Mouse (Mus musculus) forebrain, embryonic 16.5 days (tissue): ENCODE measurements around the gene Pabpn1l. TPM values are rescaled to one million over a fixed set of nuclear protein-coding genes. Genes with fewer than 3 reads are reported as not detected.
A peak's percentile ranks its signal among the peaks of the same experiment; 100 is the strongest.

Experiments
- ATAC-seq: fragments of 200-750 bp; cut with Nextera tagmentation; 2 replicates; pipeline ENCODE4 v1.8.0; 2017; ENCODE audit warnings: mild to moderate bottlenecking, moderate library complexity
- H3K27ac ChIP-seq: fragments of 300-500 bp; sonication (generic); 2 replicates; pipeline ENCODE4 v1.5.1; 2014; ENCODE audit warnings: low read length, control low read depth
- H3K27me3 ChIP-seq: fragments of 300-500 bp; sonication (generic); replicated peaks from 2 replicates; pipeline ENCODE4 v1.6.1; 2014; ENCODE audit warnings: low read length; ENCODE audit not compliant: control insufficient read depth, insufficient read depth
- H3K36me3 ChIP-seq: fragments of 300-500 bp; sonication (generic); 2 replicates; pipeline ENCODE4 v1.6.1; 2014; ENCODE audit not compliant: control insufficient read depth, insufficient read depth
- H3K4me1 ChIP-seq: fragments of 300-500 bp; sonication (generic); replicated peaks from 2 replicates; pipeline ENCODE4 v1.6.1; 2014; ENCODE audit warnings: low read length; ENCODE audit not compliant: control insufficient read depth, insufficient read depth
- H3K4me2 ChIP-seq: fragments of 300-500 bp; sonication (generic); 2 replicates; pipeline ENCODE4 v1.6.1; 2014; ENCODE audit warnings: mild to moderate bottlenecking, low read length, control low read depth
- H3K4me3 ChIP-seq: fragments of 300-500 bp; sonication (generic); replicated peaks from 2 replicates; pipeline ENCODE4 v1.5.1; 2014; ENCODE audit warnings: mild to moderate bottlenecking, low read length, control low read depth
- H3K9ac ChIP-seq: fragments of 300-500 bp; sonication (generic); replicated peaks from 2 replicates; pipeline ENCODE4 v1.6.1; 2014; ENCODE audit warnings: low read depth, low read length, control low read depth
- H3K9me3 ChIP-seq: fragments of 300-500 bp; sonication (generic); 2 replicates; pipeline ENCODE4 v1.6.1; 2016; ENCODE audit warnings: low read length; ENCODE audit not compliant: control insufficient read depth
- WGBS: fragments of 180-500 bp; shearing (Covaris S2); extraction: QIAGEN DNeasy Blood & Tissue Kit; methylation state at CpG from one replicate; pipeline ENCODE4 v1.1.7; 2014; 5-methylcytosine and 5-hydroxymethylcytosine counted together
- polyA plus RNA-seq: library from polyadenylated mRNA; unstranded; fragments of >200 nt; fragmentation: Nextera tagmentation; extraction: Ambion mirVana; gene quantifications from 2 replicates; pipeline ENCODE4 v1.2.1, GENCODE M21; 2015

The Pabpn1l gene
- polyA plus RNA-seq, 1 experiment from 2014 or later = not detected

GRCm38 (mm10) chr8:122654768-122655167, 32.2 kb upstream of the Pabpn1l start:
- WGBS = 77% methylated on average over 7 of the region's 7 CpGs
- no peak for ATAC-seq

GRCm38 (mm10) chr8:122652643-122653042, 30.1 kb upstream of the Pabpn1l start:
- Histone ChIP-seq H3K4me3 (no peak overlapping the region), H3K27ac (no peak overlapping the region), H3K9ac (no peak overlapping the region), H3K27me3 (no peaks in the 10 kb centered on the region), H3K4me1 (peaks cover 9% of the 10 kb centered on the region), H3K9me3 (no peaks in the 10 kb centered on the region), H3K36me3 (peaks cover 2% of the 10 kb centered on the region; the same call in 1 of the 2 replicates), H3K4me2 (no peak overlapping the region)
- no peak for ATAC-seq
- WGBS = 84% methylated on average over 6 of the region's 6 CpGs

More at GRCm38 (mm10) chr8:122654768-122655167, 32.2 kb upstream of the Pabpn1l start:
- H3K9ac ChIP-seq = no peak overlapping the region
- H3K4me2 ChIP-seq = no peak overlapping the region
- H3K4me3 ChIP-seq = no peak overlapping the region
- no peak overlapping the region for H3K27ac ChIP-seq
- H3K4me1 ChIP-seq = peaks cover 9% of the 10 kb centered on the region
- no peaks in the 10 kb centered on the region for H3K36me3 ChIP-seq
- no peaks in the 10 kb centered on the region for H3K9me3 ChIP-seq
- no peaks in the 10 kb centered on the region for H3K27me3 ChIP-seq

GRCm38 (mm10) chr8:122651326-122651921, 28.9 kb upstream of the Pabpn1l start:
- H3K9me3 ChIP-seq = no peaks in the 10 kb centered on the region
- no peak overlapping the region for H3K9ac ChIP-seq
- no peak overlapping the region for H3K4me2 ChIP-seq
- peaks cover 5% of the 10 kb centered on the region; the same call in 1 of the 2 replicates for H3K36me3 ChIP-seq
- 66% methylated on average over 15 of the region's 16 CpGs for WGBS
- no peak overlapping the region for H3K4me3 ChIP-seq
- H3K27me3 ChIP-seq = no peaks in the 10 kb centered on the region
- H3K4me1 ChIP-seq = peaks cover 9% of the 10 kb centered on the region
- ATAC-seq = 0 out of 2 replicates have a peak, but pooled peaks have one; percentile 10
- H3K27ac ChIP-seq = no peak overlapping the region

GRCm38 (mm10) chr8:122648192-122648970, 25.8 kb upstream of the Pabpn1l start:
- Histone ChIP-seq H3K9me3 (no peaks in the 10 kb centered on the region), H3K27ac (no peak overlapping the region), H3K4me2 (no peak overlapping the region), H3K4me1 (peaks cover 9% of the 10 kb centered on the region), H3K4me3 (no peak overlapping the region), H3K36me3 (peaks cover 5% of the 10 kb centered on the region; the same call in 1 of the 2 replicates), H3K9ac (no peak overlapping the region), H3K27me3 (no peaks in the 10 kb centered on the region)
- no peak for ATAC-seq
- 82% methylated on average over 15 of the region's 15 CpGs for WGBS

- Histone ChIP-seq H3K27me3 (no peaks in the 10 kb centered on the region), H3K36me3 (peaks cover 5% of the 10 kb centered on the region; the same call in 1 of the 2 replicates), H3K4me3 (no peak overlapping the region), H3K4me1 (peaks cover 11% of the 10 kb centered on the region), H3K9me3 (no peaks in the 10 kb centered on the region), H3K4me2 (no peak overlapping the region), H3K27ac (no peak overlapping the region), H3K9ac (no peak overlapping the region)
- WGBS = 83% methylated on average over 16 of the region's 16 CpGs
- ATAC-seq = no peak
Observed at GRCm38 (mm10) chr8:122646337-122646736, 23.8 kb upstream of the Pabpn1l start.

DNA sequence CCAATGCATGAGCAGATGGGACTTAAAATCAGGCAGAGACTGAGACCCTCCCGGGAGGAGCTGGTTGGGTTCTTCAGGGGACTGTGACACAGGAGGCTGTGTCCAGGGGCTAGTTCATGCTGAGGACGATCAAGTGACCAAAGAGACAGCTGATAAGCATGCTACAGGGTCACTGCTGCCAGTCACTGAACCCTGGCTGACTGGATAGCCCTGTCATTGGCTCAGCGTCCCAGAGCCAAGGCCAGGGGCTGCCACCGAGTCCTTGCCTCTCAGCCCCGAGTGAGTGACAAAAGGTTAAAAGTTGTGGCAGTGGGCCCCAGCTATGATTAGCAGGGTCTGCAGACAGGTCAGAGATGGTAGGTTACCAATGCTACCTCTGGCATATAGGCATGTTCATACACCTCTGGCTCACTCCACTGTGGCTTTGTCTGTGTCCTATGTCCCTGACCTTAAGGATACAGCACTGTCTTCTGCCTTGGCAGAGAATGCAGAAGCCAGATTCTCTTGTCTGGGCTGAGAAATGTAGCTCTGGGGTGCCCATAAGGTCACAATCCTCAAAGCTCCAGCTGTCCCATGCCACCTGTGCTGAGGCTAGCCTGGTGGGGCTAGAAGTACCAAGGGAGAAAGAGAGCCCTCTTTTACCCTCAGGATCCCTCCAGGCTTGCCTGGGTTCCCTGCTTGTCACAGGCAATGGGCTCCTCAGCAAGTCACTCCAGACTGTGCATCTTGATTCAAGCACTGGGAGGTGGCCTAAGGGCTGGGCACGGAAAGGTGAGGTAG, 21.8 kb upstream of the Pabpn1l start:
- no peaks in the 10 kb centered on the region for H3K27me3 ChIP-seq
- no peak overlapping the region for H3K9ac ChIP-seq
- no peak overlapping the region for H3K4me2 ChIP-seq
- 80% methylated on average over 6 of the region's 6 CpGs for WGBS
- no peak overlapping the region for H3K4me3 ChIP-seq
- H3K4me1 ChIP-seq = peaks cover 14% of the 10 kb centered on the region
- H3K27ac ChIP-seq = no peak overlapping the region
- peaks cover 5% of the 10 kb centered on the region; the same call in 1 of the 2 replicates for H3K36me3 ChIP-seq
- no peak for ATAC-seq
- no peaks in the 10 kb centered on the region for H3K9me3 ChIP-seq

DNA sequence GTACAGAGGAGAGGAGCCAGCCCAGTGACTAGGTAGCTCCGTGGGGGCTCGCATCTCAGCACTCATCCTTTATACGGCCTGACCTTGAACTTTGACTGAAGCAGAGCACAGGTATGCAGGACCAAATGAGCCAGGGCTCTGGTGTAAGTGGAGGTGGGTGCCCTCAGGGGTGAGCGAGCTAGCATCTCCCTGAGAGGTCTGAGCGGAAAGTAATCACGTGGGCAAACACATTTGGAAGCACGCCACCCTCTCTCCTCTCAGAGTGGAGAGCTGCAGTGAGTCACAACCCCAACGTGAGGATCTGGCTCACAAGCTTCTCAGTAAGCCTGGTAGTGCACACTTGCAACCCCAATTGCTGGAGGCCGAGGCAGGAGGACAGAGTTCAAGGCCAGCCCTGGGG, 19.5 kb upstream of the Pabpn1l start:
- 75% methylated on average over 9 of the region's 9 CpGs for WGBS
- Histone ChIP-seq H3K27me3 (no peaks in the 10 kb centered on the region), H3K4me3 (no peak overlapping the region), H3K27ac (no peak overlapping the region), H3K36me3 (0 out of 2 replicates have a peak, but pooled peaks cover 2% of the 10 kb centered on the region), H3K4me2 (no peak overlapping the region), H3K4me1 (peaks cover 22% of the 10 kb centered on the region), H3K9me3 (no peaks in the 10 kb centered on the region), H3K9ac (no peak overlapping the region)
- no peak for ATAC-seq

DNA sequence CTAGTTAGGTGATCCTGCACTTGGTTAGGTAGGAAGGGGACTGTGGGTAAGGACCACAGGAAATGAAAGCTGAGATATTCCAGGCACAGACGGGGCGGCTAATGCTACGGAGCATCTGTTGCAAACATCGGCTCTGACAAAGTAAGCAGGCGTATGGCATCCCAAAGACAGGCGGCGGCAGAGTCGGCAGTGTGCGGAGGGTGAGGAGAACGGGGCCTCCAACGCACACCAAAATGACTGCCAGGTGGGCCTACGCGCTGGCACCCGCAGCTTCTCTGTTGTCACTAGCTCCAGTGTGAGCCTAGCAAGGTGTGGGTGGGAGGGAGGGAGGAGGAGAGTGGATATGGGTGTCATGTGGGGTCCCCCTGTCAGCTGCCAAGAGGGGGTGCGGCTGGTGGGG, 18.9 kb upstream of the Pabpn1l start:
- Histone ChIP-seq H3K36me3 (no peaks in the 10 kb centered on the region), H3K4me3 (no peak overlapping the region), H3K27ac (no peak overlapping the region), H3K9me3 (no peaks in the 10 kb centered on the region), H3K27me3 (no peaks in the 10 kb centered on the region), H3K4me1 (peaks cover 22% of the 10 kb centered on the region), H3K4me2 (no peak overlapping the region), H3K9ac (no peak overlapping the region)
- WGBS = 72% methylated on average over 15 of the region's 15 CpGs
- ATAC-seq = peak; percentile 22; the same call in 1 of the 2 replicates

- no peak overlapping the region for H3K9ac ChIP-seq
- peaks cover 22% of the 10 kb centered on the region for H3K4me1 ChIP-seq
- no peak overlapping the region for H3K27ac ChIP-seq
- no peak overlapping the region for H3K4me2 ChIP-seq
- no peaks in the 10 kb centered on the region for H3K9me3 ChIP-seq
- WGBS = 86% methylated on average over 4 of the region's 4 CpGs
- ATAC-seq = no peak
- no peaks in the 10 kb centered on the region for H3K36me3 ChIP-seq
- H3K27me3 ChIP-seq = no peaks in the 10 kb centered on the region
- H3K4me3 ChIP-seq = no peak overlapping the region
Observed at GRCm38 (mm10) chr8:122640825-122641224, 18.3 kb upstream of the Pabpn1l start.
